Mouse (Mus musculus): ENCODE data around the gene Tex101.
"Not testable (repeated sequence)": the region's sequence is repeated elsewhere in the genome, so short reads cannot be mapped to it uniquely, and the experiment has no call there.

Gene Tex101

GRCm38 (mm10) chr7:24676575-24676974 is at the start of gene Tex101:
Gene Tex101, minus strand, starts transcription at chr7:24676675.
- DNase-seq: no peak

GRCm38 (mm10) chr7:24715039-24715438 is 38.6 kb upstream of the Tex101 start:
- no peak for DNase-seq

- no peak for DNase-seq
Measured at GRCm38 (mm10) chr7:24708832-24709292, 32.4 kb upstream of the Tex101 start, which contains the start of gene BC049730. Gene BC049730, plus strand, starts transcription at chr7:24709242.

- not testable (repeated sequence) for DNase-seq
Measured at GRCm38 (mm10) chr7:24702841-24703240, 26.4 kb upstream of the Tex101 start.

- DNase-seq: not testable (repeated sequence)
Measured at GRCm38 (mm10) chr7:24697891-24698290, 21.4 kb upstream of the Tex101 start.

GRCm38 (mm10) chr7:24692693-24693092 is 16.2 kb upstream of the Tex101 start:
- not testable (repeated sequence) for DNase-seq

GRCm38 (mm10) chr7:24687519-24687918 is 11.0 kb upstream of the Tex101 start:
- DNase-seq: not testable (repeated sequence)

- not testable (repeated sequence) for DNase-seq
Measured at GRCm38 (mm10) chr7:24684121-24684520, 7.6 kb upstream of the Tex101 start.

GRCm38 (mm10) chr7:24671944-24672439 is 4.5 kb downstream of the Tex101 start:
- DNase-seq: no peak

GRCm38 (mm10) chr7:24664959-24665358 is 11.5 kb downstream of the Tex101 start:
- DNase-seq: no peak

- DNase-seq: no peak
Measured at GRCm38 (mm10) chr7:24664301-24664700, 12.2 kb downstream of the Tex101 start.

- peak; percentile 73 for DNase-seq
Measured at GRCm38 (mm10) chr7:24662575-24662974, 13.9 kb downstream of the Tex101 start.

GRCm38 (mm10) chr7:24661118-24661904 is 15.2 kb downstream of the Tex101 start:
- no peak for DNase-seq

- DNase-seq: no peak
Measured at GRCm38 (mm10) chr7:24659737-24660357, 16.6 kb downstream of the Tex101 start.

GRCm38 (mm10) chr7:24653681-24654080 is 22.8 kb downstream of the Tex101 start:
- DNase-seq: peak; percentile 53

- DNase-seq: no peak
Measured at GRCm38 (mm10) chr7:24646486-24646885, 30.0 kb downstream of the Tex101 start.

- no peak for DNase-seq
Measured at GRCm38 (mm10) chr7:24644996-24645395, 31.5 kb downstream of the Tex101 start.

GRCm38 (mm10) chr7:24644492-24644891 is 32.0 kb downstream of the Tex101 start:
- DNase-seq: no peak

- peak; percentile 62 for DNase-seq
Measured at GRCm38 (mm10) chr7:24642491-24642890, 34.0 kb downstream of the Tex101 start.

- no peak for DNase-seq
Measured at GRCm38 (mm10) chr7:24640450-24640849, 36.0 kb downstream of the Tex101 start.

- DNase-seq: no peak
Measured at GRCm38 (mm10) chr7:24638026-24638856, 38.2 kb downstream of the Tex101 start.

- DNase-seq: no peak
Measured at GRCm38 (mm10) chr7:24637046-24637445, 39.4 kb downstream of the Tex101 start.

- no peak for DNase-seq
Measured at GRCm38 (mm10) chr7:24636264-24636663, 40.2 kb downstream of the Tex101 start, which contains the start of gene Lypd3. Gene Lypd3, plus strand, starts transcription at chr7:24636550.

All from liver (tissue).